Mouse (Mus musculus) ES-Bruce4 (cell line): ENCODE data around the gene Ppp1r15b. TPM values are rescaled to one million over a fixed set of nuclear protein-coding genes. Genes with fewer than 3 reads are reported as not detected.

Experiments
- H3K27ac ChIP-seq: 2 replicates; pipeline ENCODE4 v1.5.1; 2012; ENCODE audit warnings: low read length, inconsistent platforms; ENCODE audit not compliant: insufficient read depth
- H3K27me3 ChIP-seq: 2 replicates; pipeline ENCODE4 v1.6.1; 2012; ENCODE audit warnings: mild to moderate bottlenecking, low read length, inconsistent platforms; ENCODE audit not compliant: control insufficient read depth, poor library complexity, insufficient read depth, severe bottlenecking
- H3K36me3 ChIP-seq: 2 replicates; pipeline ENCODE4 v1.6.1; 2012; ENCODE audit warnings: inconsistent platforms, mild to moderate bottlenecking, low read length, moderate library complexity; ENCODE audit not compliant: control insufficient read depth, poor library complexity, insufficient read depth, severe bottlenecking
- H3K4me1 ChIP-seq: one replicate; pipeline ENCODE4 v1.8.1; 2011; ENCODE audit warnings: low read length; ENCODE audit not compliant: control insufficient read depth, insufficient read depth
- H3K4me3 ChIP-seq: 2 replicates; pipeline ENCODE4 v1.5.1; 2011; ENCODE audit warnings: low read depth, mild to moderate bottlenecking, low read length
- H3K9ac ChIP-seq: 2 replicates; pipeline ENCODE4 v1.6.1; 2012; ENCODE audit warnings: low read depth, mild to moderate bottlenecking, inconsistent platforms; ENCODE audit not compliant: poor library complexity, severe bottlenecking
- H3K9me3 ChIP-seq: replicated peaks from 2 replicates; pipeline ENCODE4 v1.6.1; 2012; ENCODE audit warnings: mild to moderate bottlenecking, low read length, inconsistent platforms; ENCODE audit not compliant: control insufficient read depth, poor library complexity, insufficient read depth, severe bottlenecking
- CTCF ChIP-seq: IDR thresholded peaks from one replicate; pipeline ENCODE4 v1.8.1; 2011; ENCODE audit warnings: low read depth, low read length
- EP300 ChIP-seq: IDR thresholded peaks from 2 replicates; pipeline ENCODE4 v1.6.1; 2011; ENCODE audit warnings: low read depth, low read length; ENCODE audit not compliant: insufficient read depth
- POLR2A ChIP-seq: IDR thresholded peaks from one replicate; pipeline ENCODE4 v1.8.1; 2011; ENCODE audit warnings: low read length; ENCODE audit not compliant: insufficient read depth
- polyA plus RNA-seq: library from polyadenylated mRNA; stranded (reverse); fragments of >200 nt; gene quantifications from 2 replicates; pipeline ENCODE4 v1.2.4, GENCODE M21; 2011; ENCODE audit warnings: low read depth; ENCODE audit not compliant: missing spikeins, insufficient read depth, insufficient read length

Gene Ppp1r15b
- polyA plus RNA-seq, 1 experiment, result 68.9 TPM

GRCm38 (mm10) chr1:133133425-133133824 is 2.5 kb downstream of the Ppp1r15b start:
- TF ChIP-seq POLR2A (no peak), EP300 (no peak), CTCF (no peak)
- no peak overlapping the region for H3K27ac ChIP-seq
- peak overlapping the region; percentile 87 for H3K4me3 ChIP-seq
- peak overlapping the region; percentile 88 for H3K9ac ChIP-seq
- H3K36me3 ChIP-seq, result peaks cover 52% of the 10 kb centered on the region
- no peaks in the 10 kb centered on the region for H3K9me3 ChIP-seq
- no peaks in the 10 kb centered on the region for H3K4me1 ChIP-seq
- H3K27me3 ChIP-seq, result no peaks in the 10 kb centered on the region

GRCm38 (mm10) chr1:133134071-133134470 is 3.1 kb downstream of the Ppp1r15b start:
- no peak overlapping the region for H3K27ac ChIP-seq
- peak overlapping the region; percentile 87 for H3K4me3 ChIP-seq
- peak overlapping the region; percentile 88 for H3K9ac ChIP-seq
- TF ChIP-seq EP300 (no peak), POLR2A (no peak), CTCF (no peak)
- no peaks in the 10 kb centered on the region for H3K27me3 ChIP-seq
- peaks cover 58% of the 10 kb centered on the region for H3K36me3 ChIP-seq
- H3K4me1 ChIP-seq, result no peaks in the 10 kb centered on the region
- H3K9me3 ChIP-seq, result no peaks in the 10 kb centered on the region

GRCm38 (mm10) chr1:133134881-133135280 is 3.9 kb downstream of the Ppp1r15b start:
- Histone ChIP-seq H3K9me3 (no peaks in the 10 kb centered on the region), H3K36me3 (peaks cover 64% of the 10 kb centered on the region), H3K4me3 (peak overlapping the region; percentile 47), H3K4me1 (no peaks in the 10 kb centered on the region), H3K27ac (no peak overlapping the region), H3K27me3 (no peaks in the 10 kb centered on the region), H3K9ac (no peak overlapping the region)
- TF ChIP-seq EP300, result no peak
- no peak for TF ChIP-seq CTCF
- TF ChIP-seq POLR2A, result no peak

GRCm38 (mm10) chr1:133135808-133136207 is 4.9 kb downstream of the Ppp1r15b start:
- no peak overlapping the region for H3K9ac ChIP-seq
- H3K27ac ChIP-seq, result no peak overlapping the region
- H3K4me3 ChIP-seq, result no peak overlapping the region
- TF ChIP-seq EP300, result no peak
- TF ChIP-seq CTCF, result no peak
- no peak for TF ChIP-seq POLR2A
- peaks cover 67% of the 10 kb centered on the region for H3K36me3 ChIP-seq
- no peaks in the 10 kb centered on the region for H3K9me3 ChIP-seq
- no peaks in the 10 kb centered on the region for H3K27me3 ChIP-seq
- H3K4me1 ChIP-seq, result no peaks in the 10 kb centered on the region

GRCm38 (mm10) chr1:133138401-133138800 is 7.5 kb downstream of the Ppp1r15b start:
- Histone ChIP-seq H3K4me3 (no peak overlapping the region), H3K4me1 (no peaks in the 10 kb centered on the region), H3K27ac (no peak overlapping the region), H3K9me3 (no peaks in the 10 kb centered on the region), H3K9ac (no peak overlapping the region), H3K27me3 (no peaks in the 10 kb centered on the region), H3K36me3 (peaks cover 58% of the 10 kb centered on the region)
- TF ChIP-seq CTCF, result no peak
- TF ChIP-seq EP300, result no peak
- no peak for TF ChIP-seq POLR2A

- H3K9me3 ChIP-seq, result no peaks in the 10 kb centered on the region
- H3K4me1 ChIP-seq, result no peaks in the 10 kb centered on the region
- peak overlapping the region; percentile 19 for H3K27ac ChIP-seq
- no peaks in the 10 kb centered on the region for H3K27me3 ChIP-seq
- H3K4me3 ChIP-seq, result peak overlapping the region; percentile 31
- no peaks in the 10 kb centered on the region for H3K36me3 ChIP-seq
- no peak overlapping the region for H3K9ac ChIP-seq
- TF ChIP-seq CTCF (peak; percentile 95), POLR2A (no peak), EP300 (no peak)
Observed at GRCm38 (mm10) chr1:133146014-133147009, 15.4 kb downstream of the Ppp1r15b start.
